Mouse (Mus musculus) neural tube, embryonic 11.5 days (tissue): Measurements from ENCODE around the gene Olfr1178. TPM values are rescaled to one million over a fixed set of nuclear protein-coding genes. Genes with fewer than 3 reads are reported as not detected.

Source experiments
- ATAC-seq: fragments of 200-750 bp; cut with Nextera tagmentation; 2 replicates; pipeline ENCODE4 v1.8.0; 2017; ENCODE audit warnings: moderate number of reproducible peaks, mild to moderate bottlenecking, moderate TSS enrichment, moderate library complexity; ENCODE audit not compliant: insufficient read depth, low FRiP score, low TSS enrichment
- DNase-seq: peaks from one replicate; pipeline ENCODE4 v3.0.0-alpha.2; 2015; ENCODE audit warnings: low spot score
- H3K27ac ChIP-seq: fragments of 300-500 bp; sonication (generic); 2 replicates; pipeline ENCODE4 v1.5.1; 2014; ENCODE audit warnings: low read depth, mild to moderate bottlenecking, low read length
- H3K27me3 ChIP-seq: fragments of 300-500 bp; sonication (generic); 2 replicates; pipeline ENCODE4 v1.6.1; 2014; ENCODE audit warnings: mild to moderate bottlenecking, low read length, mixed read lengths; ENCODE audit not compliant: control insufficient read depth, insufficient read depth
- H3K36me3 ChIP-seq: fragments of 300-500 bp; sonication (generic); 2 replicates; pipeline ENCODE4 v1.6.1; 2014; ENCODE audit warnings: mild to moderate bottlenecking, low read length, moderate library complexity, mixed read lengths; ENCODE audit not compliant: control insufficient read depth, insufficient read depth
- H3K4me1 ChIP-seq: fragments of 300-500 bp; sonication (generic); 2 replicates; pipeline ENCODE4 v1.6.1; 2014; ENCODE audit warnings: low read length, mixed read lengths; ENCODE audit not compliant: control insufficient read depth, insufficient read depth
- H3K4me2 ChIP-seq: fragments of 300-500 bp; sonication (generic); 2 replicates; pipeline ENCODE4 v1.6.1; 2014; ENCODE audit warnings: low read depth, mild to moderate bottlenecking, moderate library complexity
- H3K4me3 ChIP-seq: fragments of 300-500 bp; sonication (generic); 2 replicates; pipeline ENCODE4 v1.5.1; 2014; ENCODE audit warnings: low read depth, low read length
- H3K9ac ChIP-seq: fragments of 300-500 bp; sonication (generic); 2 replicates; pipeline ENCODE4 v1.6.1; 2014; ENCODE audit warnings: mild to moderate bottlenecking, low read length
- H3K9me3 ChIP-seq: fragments of 300-500 bp; sonication (generic); 2 replicates; pipeline ENCODE4 v1.6.1; 2016; ENCODE audit warnings: low read length; ENCODE audit not compliant: control insufficient read depth
- WGBS: fragments of 180-500 bp; shearing (Covaris S2); extraction: QIAGEN DNeasy Blood & Tissue Kit; methylation state at CpG from one replicate; pipeline ENCODE4 v1.1.7; 2014; 5-methylcytosine and 5-hydroxymethylcytosine counted together
- polyA plus RNA-seq: library from polyadenylated mRNA; unstranded; fragments of >200 nt; fragmentation: Nextera tagmentation; extraction: Ambion mirVana; gene quantifications from 2 replicates; pipeline ENCODE4 v1.2.1, GENCODE M21; 2014

The Olfr1178 gene
- polyA plus RNA-seq: not detected in 2 replicates

- 88% methylated on average over 1 of the region's 1 CpGs for WGBS
- H3K4me1 ChIP-seq: no peaks in the 10 kb centered on the region
- H3K9me3 ChIP-seq: no peaks in the 10 kb centered on the region
- no peaks in the 10 kb centered on the region for H3K36me3 ChIP-seq
- ATAC-seq: no peak
- H3K9ac ChIP-seq: no peak within 1 kb of the TSS
- DNase-seq: no peak
- H3K4me2 ChIP-seq: no peak within 1 kb of the TSS
- no peak within 1 kb of the TSS for H3K27ac ChIP-seq
- no peaks in the 10 kb centered on the region for H3K27me3 ChIP-seq
- no peak within 1 kb of the TSS for H3K4me3 ChIP-seq
These were observed at the start of gene Olfr1178 for GRCm38 (mm10) chr2:88386762-88387161. Gene Olfr1178 (plus strand): TSS chr2:88387062.

- H3K27me3 ChIP-seq: no peaks in the 10 kb centered on the region
- H3K4me1 ChIP-seq: no peaks in the 10 kb centered on the region
- DNase-seq: no peak
- H3K4me3 ChIP-seq: no peak within 1 kb of the TSS
- no peak within 1 kb of the TSS for H3K27ac ChIP-seq
- H3K36me3 ChIP-seq: no peaks in the 10 kb centered on the region
- no peak for ATAC-seq
- no peak within 1 kb of the TSS for H3K9ac ChIP-seq
- H3K4me2 ChIP-seq: no peak within 1 kb of the TSS
- H3K9me3 ChIP-seq: no peaks in the 10 kb centered on the region
- 76% methylated on average over 1 of the region's 1 CpGs for WGBS
These were observed 40.5 kb upstream of the Olfr1178 start, which contains the start of gene Olfr1177-ps for GRCm38 (mm10) chr2:88346392-88346791. Gene Olfr1177-ps (minus strand): TSS chr2:88346492.

GRCm38 (mm10) chr2:88356304-88356703 lies 30.6 kb upstream of the Olfr1178 start:
- WGBS: 7% methylated on average over 2 of the region's 2 CpGs
- no peak overlapping the region for H3K27ac ChIP-seq
- H3K4me2 ChIP-seq: no peak overlapping the region
- H3K9ac ChIP-seq: no peak overlapping the region
- ATAC-seq: peak; percentile 39; the same call in 1 of the 2 replicates
- no peaks in the 10 kb centered on the region for H3K27me3 ChIP-seq
- H3K4me3 ChIP-seq: no peak overlapping the region
- no peaks in the 10 kb centered on the region for H3K4me1 ChIP-seq
- H3K9me3 ChIP-seq: no peaks in the 10 kb centered on the region
- no peak for DNase-seq
- H3K36me3 ChIP-seq: no peaks in the 10 kb centered on the region

DNA sequence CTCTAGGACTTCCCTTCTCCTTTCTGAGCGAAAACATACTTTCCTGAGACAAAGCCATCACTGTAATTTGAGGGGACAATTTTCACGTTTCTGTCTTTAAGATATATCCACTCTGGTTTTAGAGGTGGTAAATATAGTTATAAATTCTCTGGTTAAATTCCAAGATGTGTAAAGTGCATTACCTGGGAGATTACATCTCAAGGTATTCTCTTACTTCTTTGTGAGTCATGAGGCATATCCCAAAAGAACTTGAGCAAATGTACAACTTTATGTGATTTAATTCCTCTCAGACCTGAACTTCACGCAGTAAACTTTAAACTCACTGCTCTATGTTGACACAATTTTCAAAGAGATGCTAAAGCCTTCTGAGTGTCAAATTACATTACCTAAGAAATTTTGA lies 19.5 kb downstream of the Olfr1178 start, which contains the start of gene Olfr1179:
Gene Olfr1179 (minus strand): TSS at position 101 of the 400 bp plus-strand sequence.
- Histone ChIP-seq H3K27me3 (no peaks in the 10 kb centered on the region), H3K36me3 (no peaks in the 10 kb centered on the region), H3K9me3 (no peaks in the 10 kb centered on the region), H3K4me3 (no peak within 1 kb of the TSS), H3K4me1 (no peaks in the 10 kb centered on the region), H3K27ac (no peak within 1 kb of the TSS), H3K9ac (no peak within 1 kb of the TSS), H3K4me2 (no peak within 1 kb of the TSS)
- DNase-seq (no peak), ATAC-seq (no peak)
- WGBS: 93% methylated on average over 3 of the region's 3 CpGs

DNA sequence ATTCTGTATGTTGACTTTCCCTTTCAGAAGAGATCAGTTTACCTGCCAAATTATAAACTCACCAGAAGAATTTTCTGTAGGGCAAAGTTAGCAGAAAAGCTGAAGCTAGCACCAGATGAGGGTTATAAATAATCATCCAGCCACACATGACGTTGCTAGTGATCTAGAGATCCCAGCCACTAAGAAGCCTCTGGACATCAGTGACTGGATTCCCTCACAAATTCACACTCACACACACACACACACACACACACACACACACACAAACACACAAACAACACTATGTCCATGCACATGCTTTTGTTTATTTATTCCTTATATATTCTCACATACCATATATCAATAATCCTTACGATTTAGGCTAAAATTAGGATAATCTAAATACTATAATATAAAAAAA lies 32.2 kb downstream of the Olfr1178 start, which contains the start of gene Olfr1180:
Gene Olfr1180 (minus strand): TSS at position 101 of the 400 bp plus-strand sequence.
- no peaks in the 10 kb centered on the region for H3K27me3 ChIP-seq
- no peaks in the 10 kb centered on the region for H3K4me1 ChIP-seq
- H3K9ac ChIP-seq: no peak within 1 kb of the TSS
- no peak for ATAC-seq
- H3K27ac ChIP-seq: no peak within 1 kb of the TSS
- no peak within 1 kb of the TSS for H3K4me3 ChIP-seq
- no peak for DNase-seq
- WGBS: 79% methylated on average over 2 of the region's 2 CpGs
- H3K9me3 ChIP-seq: no peaks in the 10 kb centered on the region
- no peak within 1 kb of the TSS for H3K4me2 ChIP-seq
- no peaks in the 10 kb centered on the region for H3K36me3 ChIP-seq

GRCm38 (mm10) chr2:88426071-88426470 lies 39.2 kb downstream of the Olfr1178 start, which contains the start of gene Olfr1181:
Gene Olfr1181 (minus strand): TSS chr2:88426171.
- H3K27ac ChIP-seq: no peak within 1 kb of the TSS
- no peak for ATAC-seq
- H3K4me3 ChIP-seq: no peak within 1 kb of the TSS
- H3K27me3 ChIP-seq: no peaks in the 10 kb centered on the region
- 88% methylated on average over 1 of the region's 1 CpGs for WGBS
- H3K4me2 ChIP-seq: no peak within 1 kb of the TSS
- no peaks in the 10 kb centered on the region for H3K4me1 ChIP-seq
- no peak within 1 kb of the TSS for H3K9ac ChIP-seq
- no peaks in the 10 kb centered on the region for H3K36me3 ChIP-seq
- H3K9me3 ChIP-seq: no peaks in the 10 kb centered on the region
- no peak for DNase-seq

GRCm38 (mm10) chr2:88449031-88449430 lies 62.2 kb downstream of the Olfr1178 start, which contains the start of gene Gm13757:
Gene Gm13757 (minus strand): TSS chr2:88449131.
- Histone ChIP-seq H3K27me3 (no peaks in the 10 kb centered on the region), H3K4me2 (no peak within 1 kb of the TSS), H3K9ac (no peak within 1 kb of the TSS), H3K4me3 (no peak within 1 kb of the TSS), H3K4me1 (no peaks in the 10 kb centered on the region), H3K9me3 (no peaks in the 10 kb centered on the region), H3K36me3 (no peaks in the 10 kb centered on the region), H3K27ac (no peak within 1 kb of the TSS)
- 100% methylated on average over 1 of the region's 1 CpGs for WGBS
- ATAC-seq: no peak
- no peak for DNase-seq

Other genes starting within 250 kb of the Olfr1178 start
- not detected in 2 replicates for gene Olfr1167, start 231.9 kb upstream of the Olfr1178 start, polyA plus RNA-seq
- not detected in 2 replicates for gene Olfr1168, start 205.2 kb upstream of the Olfr1178 start, polyA plus RNA-seq
- not detected in 2 replicates for gene Olfr1170, start 158.7 kb upstream of the Olfr1178 start, polyA plus RNA-seq
- not detected in 2 replicates for gene Olfr1173, start 107.2 kb upstream of the Olfr1178 start, polyA plus RNA-seq
- not detected in 2 replicates for gene Olfr1174-ps, start 71.9 kb upstream of the Olfr1178 start, polyA plus RNA-seq
- gene Olfr1175-ps, start 59.8 kb upstream of the Olfr1178 start, polyA plus RNA-seq: not detected in 2 replicates
- not detected in 2 replicates for gene Olfr1176, start 50.3 kb upstream of the Olfr1178 start, polyA plus RNA-seq
- gene Olfr1177-ps, start 40.6 kb upstream of the Olfr1178 start, polyA plus RNA-seq: not detected in 2 replicates
- not detected in 2 replicates for gene Olfr1179, start 19.4 kb downstream of the Olfr1178 start, polyA plus RNA-seq
- gene Olfr1180, start 32.1 kb downstream of the Olfr1178 start, polyA plus RNA-seq: not detected in 2 replicates
- not detected in 2 replicates for gene Olfr1181, start 39.1 kb downstream of the Olfr1178 start, polyA plus RNA-seq
- not detected in 2 replicates for gene Gm13757, start 62.1 kb downstream of the Olfr1178 start, polyA plus RNA-seq
- not detected in 2 replicates for gene Olfr1183, start 67.8 kb downstream of the Olfr1178 start, polyA plus RNA-seq
- gene Olfr1184, start 96.5 kb downstream of the Olfr1178 start, polyA plus RNA-seq: not detected in 2 replicates
- not detected in 2 replicates for gene Olfr1185-ps1, start 106.3 kb downstream of the Olfr1178 start, polyA plus RNA-seq
- not detected in 2 replicates for gene Olfr1186, start 131.5 kb downstream of the Olfr1178 start, polyA plus RNA-seq
- not detected in 2 replicates for gene Olfr1188, start 169.9 kb downstream of the Olfr1178 start, polyA plus RNA-seq
- gene Olfr1189, start 199.4 kb downstream of the Olfr1178 start, polyA plus RNA-seq: not detected in 2 replicates